Mouse (Mus musculus) urinary bladder, postnatal 10 days (tissue): Measurements from ENCODE around the gene Kif4.

ENCODE experiments used
- DNase-seq: peaks from one replicate; pipeline ENCODE4 v3.0.0; 2022; ENCODE audit warnings: low spot score

Gene Kif4

DNA sequence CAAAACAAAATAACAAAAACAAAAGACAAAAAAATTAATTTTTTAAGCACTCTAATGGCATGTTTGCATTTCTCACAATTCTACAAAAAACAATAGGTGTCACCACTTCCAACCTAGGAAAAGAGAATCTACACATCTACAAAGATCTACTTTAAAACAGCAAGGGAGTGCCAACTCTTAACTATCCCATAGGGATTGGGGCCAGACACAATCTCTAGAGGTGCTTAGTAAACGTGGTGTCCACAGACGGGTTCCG, at the start of gene Kif4:
Kif4 (plus strand) TSS at position 192 of the 256 bp plus-strand sequence.
- DNase-seq = no peak

DNA sequence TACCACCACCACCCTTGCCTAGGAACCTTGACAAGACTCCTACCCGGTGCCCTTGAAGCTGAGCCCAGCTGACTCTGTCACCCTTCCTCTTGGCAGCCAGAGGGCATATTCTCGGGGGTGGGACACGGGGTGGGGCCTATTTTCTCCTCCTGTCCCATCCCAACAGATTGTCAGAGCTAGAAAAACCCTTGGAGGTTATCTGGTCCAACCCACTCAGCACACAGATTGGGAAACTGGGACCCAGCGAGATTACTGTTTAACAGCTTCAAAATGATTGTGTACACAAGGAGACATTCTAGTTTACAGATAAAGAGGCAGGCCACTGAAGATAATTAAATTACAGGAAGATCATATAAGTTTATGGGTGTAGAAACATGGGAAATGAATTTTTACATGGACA, 30.7 kb upstream of the Kif4 start, which contains the start of gene P2ry4:
P2ry4 (minus strand) TSS at position 79 of the 400 bp plus-strand sequence.
- no peak for DNase-seq

DNA sequence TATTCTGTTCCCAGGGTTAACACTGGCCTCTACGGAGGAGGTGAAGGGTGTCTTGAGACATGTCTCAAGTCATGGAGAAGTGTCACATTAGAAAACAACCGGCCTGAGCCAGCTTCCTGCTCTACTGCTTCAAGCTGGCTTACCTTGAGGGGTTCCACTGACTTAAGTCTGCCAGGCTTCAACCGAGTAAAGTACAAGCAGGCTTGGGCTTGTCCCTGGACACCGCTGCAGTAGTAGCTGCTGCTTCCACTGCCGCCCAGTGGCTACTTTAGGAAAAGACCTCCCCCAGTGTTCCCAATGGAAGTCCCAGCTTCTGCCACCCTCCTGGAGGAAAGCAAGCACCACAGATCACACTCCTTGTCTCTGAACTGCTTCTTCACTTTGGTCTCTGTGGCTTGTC, 28.1 kb upstream of the Kif4 start:
- DNase-seq = no peak

DNA sequence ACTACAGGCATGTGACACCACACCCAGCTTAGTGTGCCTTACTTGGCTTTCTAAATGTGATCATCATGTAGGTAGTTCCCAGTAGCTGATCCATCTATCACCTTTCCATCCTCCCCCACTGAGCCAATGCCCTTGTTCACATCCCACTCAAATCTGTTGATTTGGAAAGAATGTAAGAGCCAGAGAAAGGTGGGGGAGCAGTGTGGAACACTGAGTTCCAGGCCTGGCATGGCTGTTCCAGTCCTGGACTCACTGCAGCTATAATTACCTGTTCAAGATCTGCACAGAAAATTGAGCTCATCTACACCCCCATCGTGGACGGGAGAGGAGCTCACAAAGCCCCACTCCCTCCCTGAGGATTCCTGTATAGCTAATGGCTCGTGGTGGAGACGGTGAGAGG, 25.8 kb upstream of the Kif4 start:
- no peak for DNase-seq

GRCm38 (mm10) chrX:100605314-100605713, 20.2 kb upstream of the Kif4 start, which contains the start of gene Arr3:
Arr3 (plus strand) TSS chrX:100605497.
- DNase-seq = no peak

- no peak for DNase-seq
Observed at GRCm38 (mm10) chrX:100618488-100618887, 7.0 kb upstream of the Kif4 start.

- DNase-seq = no peak
Observed at GRCm38 (mm10) chrX:100621366-100621765, 4.2 kb upstream of the Kif4 start.

DNA sequence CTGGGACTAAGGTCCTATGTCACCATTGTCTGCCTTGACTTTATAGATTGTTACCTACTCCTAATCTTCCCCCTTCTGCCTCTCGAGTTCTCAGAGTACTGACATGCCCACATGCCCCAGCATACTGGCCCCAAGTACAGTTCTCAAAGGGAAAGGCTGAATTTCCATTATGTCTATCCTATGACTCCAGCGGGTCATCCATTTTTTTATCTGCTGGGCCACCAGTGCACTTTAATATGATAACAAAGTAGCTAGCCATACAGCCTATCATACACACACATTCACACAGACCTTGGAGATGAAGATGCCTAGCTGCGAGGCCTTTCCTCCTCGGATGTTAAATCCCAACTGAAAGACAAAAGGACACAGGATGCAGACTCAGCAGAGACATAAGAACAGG, 1.3 kb upstream of the Kif4 start:
- DNase-seq = no peak

GRCm38 (mm10) chrX:100625146-100625545, 391 bp upstream of the Kif4 start:
- no peak for DNase-seq

GRCm38 (mm10) chrX:100625802-100626793, 561 bp downstream of the Kif4 start, which contains the start of gene Pdzd11:
Pdzd11 (minus strand) TSS chrX:100626568.
- peak; percentile 41 for DNase-seq

- no peak for DNase-seq
Observed at GRCm38 (mm10) chrX:100629076-100629475, 3.5 kb downstream of the Kif4 start.

DNA sequence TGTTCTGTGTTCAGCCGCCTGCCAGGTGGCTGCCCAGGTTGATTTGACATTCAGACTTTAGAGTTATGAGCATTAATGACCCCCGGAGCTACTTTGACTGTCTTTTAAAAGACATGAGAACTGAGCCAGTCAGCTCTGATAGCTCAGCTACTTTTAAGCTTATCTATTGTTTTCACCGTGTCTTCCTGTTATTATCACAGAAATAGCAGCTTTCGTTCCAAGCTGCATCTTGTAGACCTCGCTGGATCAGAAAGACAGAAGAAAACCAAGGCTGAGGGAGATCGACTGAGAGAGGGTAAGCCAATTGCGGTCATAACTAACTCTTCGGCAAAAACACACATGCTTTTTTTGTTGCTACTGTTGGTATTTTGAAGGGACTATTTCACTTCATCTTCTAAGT, 12.9 kb downstream of the Kif4 start:
- no peak for DNase-seq

GRCm38 (mm10) chrX:100652848-100653247, 27.3 kb downstream of the Kif4 start:
- DNase-seq = no peak

DNA sequence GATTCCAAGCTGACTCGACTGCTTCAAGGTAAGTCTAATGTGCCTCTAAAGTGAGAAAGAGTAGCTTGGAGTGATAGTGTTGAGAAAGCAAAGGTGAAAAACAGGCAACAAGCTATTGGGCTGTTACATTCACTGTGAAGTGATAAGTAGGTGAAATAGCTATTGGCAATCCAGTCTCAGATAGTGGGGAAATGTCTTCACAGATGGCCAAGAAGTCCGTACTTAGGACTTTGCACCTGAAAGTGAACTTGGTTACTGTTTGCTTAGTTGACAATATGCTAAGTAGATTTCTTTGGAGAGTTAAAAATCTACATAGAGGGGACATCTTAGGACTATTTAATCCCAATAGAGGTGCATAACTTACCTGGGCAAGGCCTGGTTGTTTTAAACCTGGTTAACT, 39.3 kb downstream of the Kif4 start:
- no peak for DNase-seq

- DNase-seq = no peak
Observed at GRCm38 (mm10) chrX:100678204-100678603, 52.7 kb downstream of the Kif4 start.

- DNase-seq = no peak
Observed at GRCm38 (mm10) chrX:100686527-100686926, 61.0 kb downstream of the Kif4 start.

GRCm38 (mm10) chrX:100687360-100688032, 62.0 kb downstream of the Kif4 start:
- no peak for DNase-seq

- DNase-seq = no peak
Observed at GRCm38 (mm10) chrX:100688033-100688370, 62.5 kb downstream of the Kif4 start.

- no peak for DNase-seq
Observed at GRCm38 (mm10) chrX:100696776-100697175, 71.2 kb downstream of the Kif4 start.

- no peak for DNase-seq
Observed at GRCm38 (mm10) chrX:100708032-100708431, 82.5 kb downstream of the Kif4 start.

GRCm38 (mm10) chrX:100716173-100716572, 90.6 kb downstream of the Kif4 start:
- DNase-seq = no peak

DNA sequence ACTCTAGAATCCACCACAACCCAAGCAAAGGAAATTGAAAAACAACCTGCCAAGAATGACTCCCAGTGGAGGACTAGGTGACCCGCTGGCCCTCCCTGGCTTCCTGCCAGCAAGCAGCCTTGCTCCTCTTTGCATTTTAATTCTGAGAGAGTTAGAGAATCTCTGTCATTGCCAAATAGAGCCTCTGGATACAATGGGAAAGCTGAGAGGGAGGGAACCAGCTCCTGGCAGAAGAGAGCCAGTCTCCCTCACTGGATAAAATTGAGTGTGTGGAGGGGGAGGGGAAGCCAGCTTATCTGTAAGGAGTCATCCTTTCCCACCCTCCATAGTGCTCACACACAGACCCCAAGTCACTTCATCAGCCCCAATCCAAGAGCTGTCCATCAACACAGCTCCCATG, 103.4 kb downstream of the Kif4 start:
- no peak for DNase-seq

DNA sequence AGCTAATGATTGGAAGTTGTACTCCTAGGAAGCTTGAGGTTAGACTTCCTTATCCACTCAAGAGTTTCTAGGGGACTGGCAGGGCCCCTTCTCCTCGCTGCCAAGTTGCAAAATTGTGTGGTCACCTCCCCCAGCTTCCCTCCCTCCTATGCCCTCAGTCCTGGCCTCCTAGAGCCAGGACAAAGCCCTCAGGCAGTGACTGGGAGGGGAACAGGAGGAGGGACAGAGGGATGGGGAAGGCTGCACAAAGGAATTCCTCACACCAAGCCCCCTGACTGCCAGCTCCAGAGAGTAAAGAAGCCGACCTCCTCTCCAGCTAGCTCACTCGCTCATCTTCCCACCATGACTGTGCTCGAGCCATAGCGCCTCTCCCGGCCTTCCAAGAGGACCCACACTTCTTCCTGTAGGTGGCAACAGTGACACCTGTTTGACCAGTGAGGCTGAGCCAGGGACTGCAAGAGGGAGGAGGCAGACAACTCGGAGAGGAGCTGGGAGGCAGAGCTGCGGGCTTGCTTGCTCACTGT, 104.2 kb downstream of the Kif4 start, which contains the start of gene Gdpd2:
Gdpd2 (plus strand) TSS at position 209 of the 524 bp plus-strand sequence.
- no peak for DNase-seq
